Mouse (Mus musculus): ENCODE data around the gene Aldh1b1. TPM values are rescaled to one million over a fixed set of nuclear protein-coding genes. Genes with fewer than 3 reads are reported as not detected.

Aldh1b1 gene
- polyA plus RNA-seq, 1 experiment from 2014 or later: 350 TPM

DNA sequence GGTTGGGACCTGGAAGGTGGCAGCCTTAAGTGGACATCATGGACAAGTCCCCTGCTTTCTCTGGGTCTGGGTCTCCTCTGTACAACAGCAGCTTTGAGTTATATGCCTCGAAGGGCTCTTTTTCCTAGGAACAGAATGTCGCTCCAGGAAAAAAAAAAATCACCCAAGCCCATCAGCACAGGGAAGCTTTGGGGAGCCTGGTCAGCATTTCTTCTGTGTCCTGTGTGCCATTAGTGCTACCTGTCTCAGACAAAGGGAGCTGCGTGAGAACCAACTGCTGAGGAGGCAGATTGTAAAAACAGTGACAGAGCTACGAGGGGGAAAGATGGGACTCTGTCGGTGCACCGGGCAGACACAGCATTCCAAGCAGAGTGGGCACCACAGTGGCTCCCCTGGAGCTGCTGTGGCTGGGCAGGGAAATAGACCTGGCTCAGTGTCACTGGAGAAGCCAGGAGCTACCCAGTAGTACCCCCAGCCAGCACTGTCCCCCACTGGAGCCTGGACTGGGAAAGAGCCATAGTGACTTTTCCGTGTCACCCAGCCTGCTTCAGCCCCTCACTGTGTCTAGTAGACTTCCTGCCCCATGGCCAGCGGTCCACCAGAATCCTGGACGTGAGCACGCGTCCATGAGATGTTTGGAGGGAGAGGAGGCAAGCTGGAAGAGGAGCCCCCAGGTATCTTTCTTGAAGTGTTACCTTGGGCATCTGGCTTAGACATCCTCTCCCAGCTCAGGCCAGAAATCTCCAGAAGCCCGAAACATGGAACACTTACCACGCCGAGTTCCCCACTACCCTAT, 26.1 kb downstream of the Aldh1b1 start:
- Histone ChIP-seq H3K36me3 (ENCODE audit: control insufficient read depth, insufficient read depth) (no peaks in the 10 kb centered on the region), H3K4me1 (replicated peaks; ENCODE audit: control insufficient read depth, insufficient read depth, low read length) (no peaks in the 10 kb centered on the region), H3K27ac (ENCODE audit: low read depth, low read length) (no peak overlapping the region), H3K9me3 (ENCODE audit: control insufficient read depth) (no peaks in the 10 kb centered on the region), H3K27me3 (replicated peaks; ENCODE audit: control insufficient read depth, insufficient read depth, low read length) (peaks cover 47% of the 10 kb centered on the region), H3K4me2 (replicated peaks; ENCODE audit: low read depth) (no peak overlapping the region), H3K9ac (ENCODE audit: low read depth, low read length) (no peak overlapping the region), H3K4me3 (ENCODE audit: low read depth, low read length) (no peak overlapping the region)
- no peak for TF ChIP-seq CTCF (IDR thresholded peaks at IDR 0.05; ENCODE audit: low read depth)
- 42% methylated on average over 14 of the region's 14 CpGs for WGBS
- ATAC-seq: no peak

GRCm38 (mm10) chr4:45826275-45827040, 27.6 kb downstream of the Aldh1b1 start, which contains the start of gene Igfbpl1:
TSS of gene Igfbpl1 (minus strand) at chr4:45826923.
- Histone ChIP-seq H3K4me2 (replicated peaks; ENCODE audit: low read depth) (peak within 1 kb of the TSS; percentile 66), H3K27me3 (replicated peaks; ENCODE audit: control insufficient read depth, insufficient read depth, low read length) (peaks cover 55% of the 10 kb centered on the region), H3K36me3 (ENCODE audit: control insufficient read depth, insufficient read depth) (no peaks in the 10 kb centered on the region), H3K9ac (ENCODE audit: low read depth, low read length) (no peak within 1 kb of the TSS), H3K27ac (ENCODE audit: low read depth, low read length) (no peak within 1 kb of the TSS), H3K4me1 (replicated peaks; ENCODE audit: control insufficient read depth, insufficient read depth, low read length) (no peaks in the 10 kb centered on the region), H3K4me3 (ENCODE audit: low read depth, low read length) (peak within 1 kb of the TSS; percentile 39), H3K9me3 (ENCODE audit: control insufficient read depth) (no peaks in the 10 kb centered on the region)
- WGBS: 2% methylated on average over 85 of the region's 91 CpGs
- no peak for ATAC-seq
- no peak for TF ChIP-seq CTCF (IDR thresholded peaks at IDR 0.05; ENCODE audit: low read depth)

- H3K9me3 ChIP-seq (ENCODE audit: control insufficient read depth): no peaks in the 10 kb centered on the region
- H3K4me2 ChIP-seq (replicated peaks; ENCODE audit: low read depth): no peak overlapping the region
- no peaks in the 10 kb centered on the region for H3K4me1 ChIP-seq (replicated peaks; ENCODE audit: control insufficient read depth, insufficient read depth, low read length)
- ATAC-seq: no peak
- H3K27ac ChIP-seq (ENCODE audit: low read depth, low read length): no peak overlapping the region
- 66% methylated on average over 13 of the region's 13 CpGs for WGBS
- TF ChIP-seq CTCF (IDR thresholded peaks at IDR 0.05; ENCODE audit: low read depth): no peak
- H3K4me3 ChIP-seq (ENCODE audit: low read depth, low read length): no peak overlapping the region
- no peak overlapping the region for H3K9ac ChIP-seq (ENCODE audit: low read depth, low read length)
- H3K27me3 ChIP-seq (replicated peaks; ENCODE audit: control insufficient read depth, insufficient read depth, low read length): peaks cover 45% of the 10 kb centered on the region
- H3K36me3 ChIP-seq (ENCODE audit: control insufficient read depth, insufficient read depth): no peaks in the 10 kb centered on the region
Observed at GRCm38 (mm10) chr4:45829907-45830759, 31.3 kb downstream of the Aldh1b1 start.

GRCm38 (mm10) chr4:45831996-45832395, 33.2 kb downstream of the Aldh1b1 start:
- 90% methylated on average over 7 of the region's 7 CpGs for WGBS
- Histone ChIP-seq H3K4me3 (ENCODE audit: low read depth, low read length) (no peak overlapping the region), H3K27me3 (replicated peaks; ENCODE audit: control insufficient read depth, insufficient read depth, low read length) (peaks cover 26% of the 10 kb centered on the region), H3K4me1 (replicated peaks; ENCODE audit: control insufficient read depth, insufficient read depth, low read length) (no peaks in the 10 kb centered on the region), H3K9me3 (ENCODE audit: control insufficient read depth) (no peaks in the 10 kb centered on the region), H3K36me3 (ENCODE audit: control insufficient read depth, insufficient read depth) (no peaks in the 10 kb centered on the region), H3K4me2 (replicated peaks; ENCODE audit: low read depth) (no peak overlapping the region), H3K9ac (ENCODE audit: low read depth, low read length) (no peak overlapping the region), H3K27ac (ENCODE audit: low read depth, low read length) (no peak overlapping the region)
- ATAC-seq: no peak
- no peak for TF ChIP-seq CTCF (IDR thresholded peaks at IDR 0.05; ENCODE audit: low read depth)

DNA sequence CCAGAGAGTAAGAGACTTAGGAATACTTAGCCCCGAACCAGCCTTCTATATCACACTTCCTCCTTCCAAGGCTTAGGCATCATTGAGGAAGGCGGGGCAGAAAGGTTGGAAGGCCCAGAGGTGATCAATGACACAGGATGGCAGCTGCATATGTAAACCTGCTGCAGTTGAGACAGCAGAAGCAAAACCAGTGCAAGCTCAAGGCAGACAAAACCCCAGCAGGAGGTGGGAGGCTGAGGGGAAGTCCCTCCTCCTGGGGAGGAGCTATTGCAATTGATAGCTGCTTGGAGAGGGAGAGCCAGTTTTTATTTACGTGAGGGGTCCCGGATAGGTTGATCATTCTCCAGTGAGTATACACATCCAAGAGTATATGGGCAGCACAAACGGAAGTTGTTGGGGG, 34.6 kb downstream of the Aldh1b1 start:
- ATAC-seq: no peak
- peaks cover 13% of the 10 kb centered on the region for H3K27me3 ChIP-seq (replicated peaks; ENCODE audit: control insufficient read depth, insufficient read depth, low read length)
- no peak for TF ChIP-seq CTCF (IDR thresholded peaks at IDR 0.05; ENCODE audit: low read depth)
- no peak overlapping the region for H3K4me3 ChIP-seq (ENCODE audit: low read depth, low read length)
- H3K27ac ChIP-seq (ENCODE audit: low read depth, low read length): no peak overlapping the region
- WGBS: 32% methylated on average over 5 of the region's 5 CpGs
- no peak overlapping the region for H3K4me2 ChIP-seq (replicated peaks; ENCODE audit: low read depth)
- H3K9me3 ChIP-seq (ENCODE audit: control insufficient read depth): no peaks in the 10 kb centered on the region
- no peak overlapping the region for H3K9ac ChIP-seq (ENCODE audit: low read depth, low read length)
- no peaks in the 10 kb centered on the region for H3K4me1 ChIP-seq (replicated peaks; ENCODE audit: control insufficient read depth, insufficient read depth, low read length)
- H3K36me3 ChIP-seq (ENCODE audit: control insufficient read depth, insufficient read depth): no peaks in the 10 kb centered on the region

DNA sequence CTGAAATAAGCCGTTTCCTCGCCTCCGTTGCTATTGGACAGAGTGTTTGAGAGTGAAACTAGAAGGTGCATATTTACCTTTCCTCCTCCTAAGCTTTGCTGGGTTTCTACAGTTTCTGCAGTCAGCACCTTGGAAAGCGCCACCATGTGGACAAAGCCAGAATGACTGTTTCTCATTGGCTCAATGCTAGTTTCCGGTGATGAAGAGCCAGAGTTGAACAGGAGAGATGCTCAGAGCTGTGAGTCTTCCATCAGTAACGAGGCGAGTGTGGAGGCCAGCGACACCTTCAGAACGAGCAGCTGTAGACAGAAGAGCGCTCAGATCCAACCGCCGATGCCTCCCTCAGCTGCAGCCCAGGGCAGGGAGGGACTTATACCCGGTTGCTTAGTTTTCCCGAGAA, 45.5 kb downstream of the Aldh1b1 start:
- 52% methylated on average over 14 of the region's 14 CpGs for WGBS
- no peak overlapping the region for H3K4me3 ChIP-seq (ENCODE audit: low read depth, low read length)
- H3K27me3 ChIP-seq (replicated peaks; ENCODE audit: control insufficient read depth, insufficient read depth, low read length): no peaks in the 10 kb centered on the region
- peak; percentile 88 for TF ChIP-seq CTCF (IDR thresholded peaks at IDR 0.05; ENCODE audit: low read depth)
- H3K4me2 ChIP-seq (replicated peaks; ENCODE audit: low read depth): no peak overlapping the region
- H3K9ac ChIP-seq (ENCODE audit: low read depth, low read length): no peak overlapping the region
- H3K4me1 ChIP-seq (replicated peaks; ENCODE audit: control insufficient read depth, insufficient read depth, low read length): no peaks in the 10 kb centered on the region; the same call in none of the 2 replicates
- no peak overlapping the region for H3K27ac ChIP-seq (ENCODE audit: low read depth, low read length)
- no peaks in the 10 kb centered on the region for H3K9me3 ChIP-seq (ENCODE audit: control insufficient read depth)
- no peak for ATAC-seq
- H3K36me3 ChIP-seq (ENCODE audit: control insufficient read depth, insufficient read depth): no peaks in the 10 kb centered on the region

Measured in intestine, postnatal 0 days (tissue).